Mouse (Mus musculus) spleen, adult 2 months (tissue): ENCODE measurements around the gene Cacna1s. TPM values are rescaled to one million over a fixed set of nuclear protein-coding genes. Genes with fewer than 3 reads are reported as not detected.
A peak's percentile ranks its signal among the peaks of the same experiment; 100 is the strongest.

Experiments used
- DNase-seq, 2 experiments: peaks; one replicate each; pipeline versions ENCODE4 v3.0.0 to v3.0.0-alpha.2; 2012 to 2021; ENCODE audit warnings: low spot score in 2 of 2, low read depth in 1 of 2
- H3K27ac ChIP-seq: fragments of 200-500 bp; 2 replicates; pipeline ENCODE4 v1.5.1; 2012; ENCODE audit warnings: low read length, inconsistent platforms; ENCODE audit not compliant: insufficient read depth
- H3K27me3 ChIP-seq: fragments of 200-500 bp; 2 replicates; pipeline ENCODE4 v1.6.1; 2012; ENCODE audit warnings: mild to moderate bottlenecking, moderate library complexity, low read length, inconsistent platforms; ENCODE audit not compliant: control insufficient read depth, insufficient read depth
- H3K36me3 ChIP-seq: fragments of 200-500 bp; 2 replicates; pipeline ENCODE4 v1.6.1; 2012; ENCODE audit warnings: mild to moderate bottlenecking, low read length, inconsistent platforms; ENCODE audit not compliant: control insufficient read depth, insufficient read depth
- H3K4me1 ChIP-seq: fragments of 200-500 bp; 2 replicates; pipeline ENCODE4 v1.6.1; 2011; ENCODE audit warnings: inconsistent platforms; ENCODE audit not compliant: control insufficient read depth, insufficient read depth, insufficient read length
- H3K4me3 ChIP-seq: fragments of 200-500 bp; 2 replicates; pipeline ENCODE4 v1.5.1; 2011; ENCODE audit warnings: mild to moderate bottlenecking, inconsistent platforms; ENCODE audit not compliant: insufficient read depth, insufficient read length; ENCODE audit errors: extremely low read depth
- CTCF ChIP-seq: fragments of 200-500 bp; IDR thresholded peaks from 2 replicates; pipeline ENCODE4 v1.5.1; 2011; ENCODE audit warnings: mild to moderate bottlenecking, inconsistent platforms; ENCODE audit not compliant: insufficient read depth, insufficient read length, insufficient replicate concordance; ENCODE audit errors: extremely low read depth
- POLR2A ChIP-seq: fragments of 200-500 bp; IDR thresholded peaks from 2 replicates; pipeline ENCODE4 v1.6.1; 2011; ENCODE audit warnings: low read depth, low read length, inconsistent platforms
- WGBS: fragments of 180-500 bp; shearing (Covaris S2); methylation state at CpG from one replicate; pipeline ENCODE4 v1.1.7; 2018; 5-methylcytosine and 5-hydroxymethylcytosine counted together
- polyA plus RNA-seq: library from polyadenylated mRNA; depleted of rRNA; stranded (reverse); fragments of >200 nt; gene quantifications from 2 replicates; pipeline ENCODE4 v1.2.3, GENCODE M21; 2012; rRNA removed

The Cacna1s gene
- 4.3 and 5.1 TPM in 2 replicates for polyA plus RNA-seq

GRCm38 (mm10) chr1:136052547-136052946 is at the start of gene Cacna1s:
Gene Cacna1s (plus strand): TSS chr1:136052750.
- H3K27ac ChIP-seq = no peak within 1 kb of the TSS
- DNase-seq = no peak
- TF ChIP-seq POLR2A (no peak), CTCF (no peak)
- H3K4me1 ChIP-seq = no peaks in the 10 kb centered on the region; the same call in 1 of the 2 replicates
- H3K36me3 ChIP-seq = no peaks in the 10 kb centered on the region
- H3K4me3 ChIP-seq = no peak within 1 kb of the TSS
- 69% methylated on average over 11 of the region's 11 CpGs for WGBS
- H3K27me3 ChIP-seq = peaks cover 4% of the 10 kb centered on the region

- Histone ChIP-seq H3K27ac (no peak within 1 kb of the TSS), H3K4me1 (peaks cover 2% of the 10 kb centered on the region; the same call in 1 of the 2 replicates), H3K27me3 (peaks cover 7% of the 10 kb centered on the region), H3K36me3 (no peaks in the 10 kb centered on the region), H3K4me3 (no peak within 1 kb of the TSS)
- 82% methylated on average over 3 of the region's 3 CpGs for WGBS
- DNase-seq = no peak
- TF ChIP-seq CTCF = no peak
These were observed 46.2 kb upstream of the Cacna1s start, which contains the start of gene Igfn1 for GRCm38 (mm10) chr1:136006292-136006748. Gene Igfn1 (minus strand): TSS chr1:136006342.

GRCm38 (mm10) chr1:136007211-136008158 is 45.1 kb upstream of the Cacna1s start, which contains the start of gene Tmem9:
Gene Tmem9 (plus strand): TSS chr1:136008150.
- TF ChIP-seq POLR2A (no peak), CTCF (no peak)
- no peak within 1 kb of the TSS for H3K27ac ChIP-seq
- WGBS = 7% methylated on average over 37 of the region's 37 CpGs
- peaks cover 2% of the 10 kb centered on the region; the same call in 1 of the 2 replicates for H3K4me1 ChIP-seq
- H3K27me3 ChIP-seq = peaks cover 7% of the 10 kb centered on the region
- DNase-seq = peak in 1 of 2 experiments; percentile 36
- no peaks in the 10 kb centered on the region for H3K36me3 ChIP-seq
- peak within 1 kb of the TSS; percentile 39 for H3K4me3 ChIP-seq

- H3K4me3 ChIP-seq = no peak overlapping the region
- 16% methylated on average over 8 of the region's 8 CpGs for WGBS
- TF ChIP-seq POLR2A (no peak), CTCF (no peak)
These were observed 44.4 kb upstream of the Cacna1s start for GRCm38 (mm10) chr1:136008159-136008533.

GRCm38 (mm10) chr1:136010247-136010646 is 42.3 kb upstream of the Cacna1s start:
- no peak overlapping the region for H3K27ac ChIP-seq
- H3K4me1 ChIP-seq = peaks cover 2% of the 10 kb centered on the region; the same call in 1 of the 2 replicates
- peaks cover 7% of the 10 kb centered on the region for H3K27me3 ChIP-seq
- 93% methylated on average over 4 of the region's 4 CpGs for WGBS
- no peak for DNase-seq
- H3K4me3 ChIP-seq = no peak overlapping the region
- TF ChIP-seq CTCF = no peak
- TF ChIP-seq POLR2A = no peak
- H3K36me3 ChIP-seq = no peaks in the 10 kb centered on the region

More at GRCm38 (mm10) chr1:136008159-136008533, 44.4 kb upstream of the Cacna1s start:
- Histone ChIP-seq H3K4me1 (peaks cover 2% of the 10 kb centered on the region; the same call in 1 of the 2 replicates), H3K27me3 (peaks cover 7% of the 10 kb centered on the region), H3K36me3 (no peaks in the 10 kb centered on the region), H3K27ac (no peak overlapping the region)
- DNase-seq = no peak

- Histone ChIP-seq H3K36me3 (no peaks in the 10 kb centered on the region), H3K4me1 (peaks cover 2% of the 10 kb centered on the region; the same call in 1 of the 2 replicates), H3K4me3 (no peak overlapping the region), H3K27ac (no peak overlapping the region), H3K27me3 (no peaks in the 10 kb centered on the region)
- DNase-seq = no peak
- no peak for TF ChIP-seq CTCF
- no peak for TF ChIP-seq POLR2A
- 85% methylated on average over 4 of the region's 4 CpGs for WGBS
These were observed 39.0 kb upstream of the Cacna1s start for GRCm38 (mm10) chr1:136013513-136013912.
